Mouse (Mus musculus): ENCODE data around the gene Srr. TPM values are rescaled to one million over a fixed set of nuclear protein-coding genes. Genes with fewer than 3 reads are reported as not detected.

Gene Srr
- polyA plus RNA-seq, 1 experiment from 2014 or later = 4.4 TPM

GRCm38 (mm10) chr11:74960031-74960551, 34.3 kb upstream of the Srr start:
- H3K4me1 ChIP-seq (ENCODE audit: insufficient read depth) = peaks cover 11% of the 10 kb centered on the region
- H3K9me3 ChIP-seq (ENCODE audit: low read length) = no peaks in the 10 kb centered on the region
- no peak overlapping the region for H3K9ac ChIP-seq (replicated peaks)
- H3K36me3 ChIP-seq (replicated peaks; ENCODE audit: insufficient read depth, low read length) = peaks cover 2% of the 10 kb centered on the region; the same call in 1 of the 2 replicates
- no peak overlapping the region for H3K4me2 ChIP-seq (ENCODE audit: low read depth, low read length)
- 66% methylated on average over 9 of the region's 9 CpGs for WGBS (ENCODE audit: insufficient replicate concordance)
- ATAC-seq (no peak), DNase-seq (no peak)
- TF ChIP-seq EP300 (IDR thresholded peaks at IDR 0.05; ENCODE audit: low read depth) (no peak), CTCF (IDR thresholded peaks at IDR 0.05; ENCODE audit: low read depth) (no peak)
- H3K4me3 ChIP-seq (ENCODE audit: low read depth, low read length) = no peak overlapping the region
- no peak overlapping the region for H3K27ac ChIP-seq (ENCODE audit: low read depth)
- no peaks in the 10 kb centered on the region for H3K27me3 ChIP-seq (ENCODE audit: insufficient read depth, low read length)

- no peak overlapping the region for H3K4me3 ChIP-seq (ENCODE audit: low read depth, low read length)
- peaks cover 2% of the 10 kb centered on the region; the same call in 1 of the 2 replicates for H3K36me3 ChIP-seq (replicated peaks; ENCODE audit: insufficient read depth, low read length)
- no peak overlapping the region for H3K9ac ChIP-seq (replicated peaks)
- H3K9me3 ChIP-seq (ENCODE audit: low read length) = no peaks in the 10 kb centered on the region
- H3K27ac ChIP-seq (ENCODE audit: low read depth) = 0 out of 2 replicates have a peak overlapping the region, but pooled peaks have one; percentile 5
- H3K4me1 ChIP-seq (ENCODE audit: insufficient read depth) = peaks cover 11% of the 10 kb centered on the region
- ATAC-seq (no peak), DNase-seq (no peak)
- WGBS (ENCODE audit: insufficient replicate concordance) = 52% methylated on average over 2 of the region's 2 CpGs
- no peaks in the 10 kb centered on the region for H3K27me3 ChIP-seq (ENCODE audit: insufficient read depth, low read length)
- TF ChIP-seq EP300 (IDR thresholded peaks at IDR 0.05; ENCODE audit: low read depth) (no peak), CTCF (IDR thresholded peaks at IDR 0.05; ENCODE audit: low read depth) (no peak)
- no peak overlapping the region for H3K4me2 ChIP-seq (ENCODE audit: low read depth, low read length)
Observed at GRCm38 (mm10) chr11:74959501-74959900, 33.8 kb upstream of the Srr start.

GRCm38 (mm10) chr11:74957600-74957999, 31.9 kb upstream of the Srr start:
- DNase-seq = no peak

GRCm38 (mm10) chr11:74956006-74956405, 30.3 kb upstream of the Srr start:
- DNase-seq (no peak), ATAC-seq (no peak)
- Histone ChIP-seq H3K27ac (ENCODE audit: low read depth) (no peak overlapping the region), H3K36me3 (replicated peaks; ENCODE audit: insufficient read depth, low read length) (peaks cover 2% of the 10 kb centered on the region; the same call in 1 of the 2 replicates), H3K9ac (replicated peaks) (no peak overlapping the region), H3K4me2 (ENCODE audit: low read depth, low read length) (no peak overlapping the region), H3K9me3 (ENCODE audit: low read length) (no peaks in the 10 kb centered on the region), H3K4me3 (ENCODE audit: low read depth, low read length) (no peak overlapping the region), H3K27me3 (ENCODE audit: insufficient read depth, low read length) (no peaks in the 10 kb centered on the region), H3K4me1 (ENCODE audit: insufficient read depth) (peaks cover 11% of the 10 kb centered on the region)
- TF ChIP-seq EP300 (IDR thresholded peaks at IDR 0.05; ENCODE audit: low read depth) (no peak), CTCF (IDR thresholded peaks at IDR 0.05; ENCODE audit: low read depth) (no peak)

More at GRCm38 (mm10) chr11:74957600-74957999, 31.9 kb upstream of the Srr start:
- H3K4me2 ChIP-seq (ENCODE audit: low read depth, low read length) = no peak overlapping the region
- H3K36me3 ChIP-seq (replicated peaks; ENCODE audit: insufficient read depth, low read length) = peaks cover 2% of the 10 kb centered on the region; the same call in 1 of the 2 replicates
- no peaks in the 10 kb centered on the region for H3K9me3 ChIP-seq (ENCODE audit: low read length)
- ATAC-seq = no peak
- no peaks in the 10 kb centered on the region for H3K27me3 ChIP-seq (ENCODE audit: insufficient read depth, low read length)
- peaks cover 11% of the 10 kb centered on the region for H3K4me1 ChIP-seq (ENCODE audit: insufficient read depth)
- H3K27ac ChIP-seq (ENCODE audit: low read depth) = no peak overlapping the region
- H3K4me3 ChIP-seq (ENCODE audit: low read depth, low read length) = no peak overlapping the region
- TF ChIP-seq EP300 (IDR thresholded peaks at IDR 0.05; ENCODE audit: low read depth) (no peak), CTCF (IDR thresholded peaks at IDR 0.05; ENCODE audit: low read depth) (no peak)
- no peak overlapping the region for H3K9ac ChIP-seq (replicated peaks)
- WGBS (ENCODE audit: insufficient replicate concordance) = 78% methylated on average over 2 of the region's 2 CpGs

- H3K27ac ChIP-seq (ENCODE audit: low read depth) = no peak overlapping the region
- no peak for ATAC-seq
Observed at GRCm38 (mm10) chr11:74954901-74955300, 29.2 kb upstream of the Srr start.

GRCm38 (mm10) chr11:74946348-74946747, 20.6 kb upstream of the Srr start:
- peaks cover 3% of the 10 kb centered on the region; the same call in 1 of the 2 replicates for H3K4me1 ChIP-seq (ENCODE audit: insufficient read depth)
- no peak for ATAC-seq
- no peak overlapping the region for H3K4me3 ChIP-seq (ENCODE audit: low read depth, low read length)
- H3K27ac ChIP-seq (ENCODE audit: low read depth) = no peak overlapping the region
- no peak overlapping the region for H3K9ac ChIP-seq (replicated peaks)
- H3K36me3 ChIP-seq (replicated peaks; ENCODE audit: insufficient read depth, low read length) = peaks cover 28% of the 10 kb centered on the region
- no peaks in the 10 kb centered on the region for H3K9me3 ChIP-seq (ENCODE audit: low read length)
- H3K4me2 ChIP-seq (ENCODE audit: low read depth, low read length) = no peak overlapping the region
- no peaks in the 10 kb centered on the region for H3K27me3 ChIP-seq (ENCODE audit: insufficient read depth, low read length)
- WGBS (ENCODE audit: insufficient replicate concordance) = 77% methylated on average over 3 of the region's 3 CpGs
- TF ChIP-seq CTCF (IDR thresholded peaks at IDR 0.05; ENCODE audit: low read depth) = peak; percentile 70
- TF ChIP-seq EP300 (IDR thresholded peaks at IDR 0.05; ENCODE audit: low read depth) = no peak
- no peak for DNase-seq

More at GRCm38 (mm10) chr11:74954901-74955300, 29.2 kb upstream of the Srr start:
- Histone ChIP-seq H3K4me2 (ENCODE audit: low read depth, low read length) (no peak overlapping the region), H3K4me3 (ENCODE audit: low read depth, low read length) (no peak overlapping the region), H3K36me3 (replicated peaks; ENCODE audit: insufficient read depth, low read length) (peaks cover 2% of the 10 kb centered on the region), H3K27me3 (ENCODE audit: insufficient read depth, low read length) (no peaks in the 10 kb centered on the region), H3K4me1 (ENCODE audit: insufficient read depth) (peaks cover 10% of the 10 kb centered on the region), H3K9me3 (ENCODE audit: low read length) (no peaks in the 10 kb centered on the region), H3K9ac (replicated peaks) (no peak overlapping the region)
- DNase-seq = no peak
- TF ChIP-seq CTCF (IDR thresholded peaks at IDR 0.05; ENCODE audit: low read depth) (no peak), EP300 (IDR thresholded peaks at IDR 0.05; ENCODE audit: low read depth) (no peak)
